Mouse (Mus musculus): ENCODE measurements around the gene Zbtb25.

Gene Zbtb25

GRCm38 (mm10) chr12:76336111-76336965, 33.1 kb downstream of the Zbtb25 start:
- DNase-seq (ENCODE audit: low spot score) = no peak

GRCm38 (mm10) chr12:76335641-76336040, 33.8 kb downstream of the Zbtb25 start:
- no peak for DNase-seq (ENCODE audit: low spot score)

GRCm38 (mm10) chr12:76333688-76334087, 35.7 kb downstream of the Zbtb25 start:
- no peak for DNase-seq (ENCODE audit: low spot score)

- no peak for DNase-seq (ENCODE audit: low spot score)
These were observed 40.6 kb downstream of the Zbtb25 start for GRCm38 (mm10) chr12:76328567-76329354.

- DNase-seq (ENCODE audit: low spot score) = no peak
These were observed 42.8 kb downstream of the Zbtb25 start for GRCm38 (mm10) chr12:76326437-76327220.

- no peak for DNase-seq (ENCODE audit: low spot score)
These were observed 44.5 kb downstream of the Zbtb25 start, which contains the start of gene Akap5 for GRCm38 (mm10) chr12:76324679-76325431. Gene Akap5 (plus strand): TSS chr12:76324891.

- no peak for DNase-seq (ENCODE audit: low spot score)
These were observed 50.9 kb downstream of the Zbtb25 start for GRCm38 (mm10) chr12:76318282-76319212.

- DNase-seq (ENCODE audit: low spot score) = no peak
These were observed 57.5 kb downstream of the Zbtb25 start for GRCm38 (mm10) chr12:76311951-76312350.

GRCm38 (mm10) chr12:76311227-76311626, 58.2 kb downstream of the Zbtb25 start:
- no peak for DNase-seq (ENCODE audit: low spot score)

- no peak for DNase-seq (ENCODE audit: low spot score)
These were observed 58.8 kb downstream of the Zbtb25 start for GRCm38 (mm10) chr12:76310633-76311032.

- DNase-seq (ENCODE audit: low spot score) = no peak
These were observed 59.4 kb downstream of the Zbtb25 start for GRCm38 (mm10) chr12:76310007-76310406.

GRCm38 (mm10) chr12:76308436-76308835, 61.0 kb downstream of the Zbtb25 start:
- no peak for DNase-seq (ENCODE audit: low spot score)

- DNase-seq (ENCODE audit: low spot score) = peak; percentile 57
These were observed 61.4 kb downstream of the Zbtb25 start for GRCm38 (mm10) chr12:76307964-76308363.

- no peak for DNase-seq (ENCODE audit: low spot score)
These were observed 62.4 kb downstream of the Zbtb25 start for GRCm38 (mm10) chr12:76306852-76307561.

- no peak for DNase-seq (ENCODE audit: low spot score)
These were observed 64.3 kb downstream of the Zbtb25 start for GRCm38 (mm10) chr12:76305107-76305506.

- DNase-seq (ENCODE audit: low spot score) = peak; percentile 28
These were observed 65.2 kb downstream of the Zbtb25 start for GRCm38 (mm10) chr12:76304199-76304598.

- DNase-seq (ENCODE audit: low spot score) = no peak
These were observed 65.9 kb downstream of the Zbtb25 start for GRCm38 (mm10) chr12:76303474-76303873.

- no peak for DNase-seq (ENCODE audit: low spot score)
These were observed 69.0 kb downstream of the Zbtb25 start for GRCm38 (mm10) chr12:76300367-76300766.

GRCm38 (mm10) chr12:76299361-76299906, 70.0 kb downstream of the Zbtb25 start:
- DNase-seq (ENCODE audit: low spot score) = no peak
